Mouse (Mus musculus) G1E-ER4 (cell line): Measurements from ENCODE around the gene Otog. TPM values are rescaled to one million over a fixed set of nuclear protein-coding genes. Genes with fewer than 3 reads are reported as not detected.

Source experiments
- GATA1 ChIP-seq: IDR thresholded peaks from one replicate; pipeline ENCODE4 v1.8.0; 2012; ENCODE audit warnings: low read length, inconsistent platforms
- polyA plus RNA-seq: library from polyadenylated mRNA; stranded (reverse); fragments of >175 nt; gene quantifications from 2 replicates; pipeline ENCODE4 v1.2.3, GENCODE M21; 2012

The Otog gene
- polyA plus RNA-seq = not detected in 2 replicates

DNA sequence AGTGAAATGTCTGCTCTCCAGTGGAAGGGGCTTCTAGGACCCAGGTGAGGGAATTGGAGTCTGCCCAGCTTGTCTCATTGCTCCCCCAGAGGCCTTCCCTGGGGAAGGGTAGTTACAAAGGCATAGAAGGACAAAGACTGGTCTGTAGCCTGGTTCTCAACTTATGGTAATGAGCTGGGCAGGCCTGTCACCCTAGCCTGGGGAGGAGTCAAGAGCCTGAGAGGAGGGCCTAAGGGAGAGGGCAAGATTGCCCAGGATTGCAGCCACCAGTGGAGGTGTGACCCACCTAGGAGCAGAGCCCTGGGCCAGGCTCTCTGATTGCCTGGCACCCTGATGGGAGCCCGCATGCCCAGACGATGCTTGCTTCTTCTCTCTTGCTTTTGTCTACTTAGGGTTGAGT is at the start of gene Otog:
TSS of gene Otog (plus strand) at position 292 of the 400 bp plus-strand sequence.
- TF ChIP-seq GATA1 = no peak

DNA sequence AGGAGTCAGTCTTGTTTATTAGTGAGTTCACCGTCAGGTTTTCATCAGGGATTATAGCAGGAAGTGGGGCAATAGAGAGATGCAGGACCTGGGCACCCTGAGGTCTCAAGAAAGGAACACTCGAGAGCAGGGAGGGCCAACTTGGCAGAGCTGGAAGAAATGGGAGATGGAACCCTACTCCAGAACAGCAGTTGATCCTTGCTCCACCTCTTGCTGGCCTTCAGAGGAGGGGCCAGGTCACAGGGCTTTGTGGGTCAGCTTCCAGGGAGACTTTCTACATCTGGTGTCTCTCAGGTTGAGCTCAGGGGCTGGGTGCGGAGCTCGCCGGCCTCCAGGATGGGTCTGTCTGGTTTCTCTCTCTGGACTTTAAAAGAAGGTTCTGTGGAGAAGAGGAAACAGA is 45.4 kb upstream of the Otog start:
- no peak for TF ChIP-seq GATA1

DNA sequence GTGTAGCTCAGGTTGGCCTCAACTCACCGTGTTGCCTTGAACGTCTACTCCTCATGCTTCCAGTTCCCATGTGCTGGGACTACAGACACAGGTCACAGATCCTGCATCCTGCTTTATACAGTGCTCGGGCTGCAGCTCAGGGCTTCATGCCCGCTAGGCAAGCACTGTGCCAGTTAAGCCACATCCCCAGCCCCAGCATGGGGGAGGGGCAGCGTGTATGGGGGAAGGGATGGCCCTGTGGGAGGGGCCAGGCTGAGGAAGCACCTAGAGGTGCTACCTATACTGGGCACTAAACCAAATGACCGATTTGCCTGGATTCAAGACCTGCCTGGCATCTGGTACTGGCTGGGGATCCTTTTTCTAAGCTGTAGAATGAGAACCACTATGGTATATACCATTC is 40.8 kb upstream of the Otog start:
- TF ChIP-seq GATA1 = no peak

DNA sequence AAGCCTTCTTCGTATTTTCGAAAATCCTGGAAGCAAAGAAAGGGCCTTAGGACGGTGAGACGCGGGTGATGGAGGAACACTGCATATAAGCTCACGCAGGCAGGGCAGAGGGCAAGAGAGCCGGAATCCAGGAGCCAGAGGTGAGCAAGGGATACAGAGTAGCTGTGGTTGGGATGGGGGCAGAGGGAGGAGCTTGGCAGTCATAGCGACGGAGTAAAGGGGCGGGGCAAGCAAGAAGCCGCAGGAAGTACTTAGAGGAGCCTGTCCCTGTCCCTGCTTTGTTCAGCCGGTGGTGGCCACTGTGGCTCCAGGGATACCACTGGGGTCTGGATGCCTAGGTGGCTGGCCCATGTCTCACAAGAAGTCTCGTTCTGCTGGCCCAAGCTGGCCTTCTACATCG is 39.1 kb upstream of the Otog start:
- TF ChIP-seq GATA1 = no peak

DNA sequence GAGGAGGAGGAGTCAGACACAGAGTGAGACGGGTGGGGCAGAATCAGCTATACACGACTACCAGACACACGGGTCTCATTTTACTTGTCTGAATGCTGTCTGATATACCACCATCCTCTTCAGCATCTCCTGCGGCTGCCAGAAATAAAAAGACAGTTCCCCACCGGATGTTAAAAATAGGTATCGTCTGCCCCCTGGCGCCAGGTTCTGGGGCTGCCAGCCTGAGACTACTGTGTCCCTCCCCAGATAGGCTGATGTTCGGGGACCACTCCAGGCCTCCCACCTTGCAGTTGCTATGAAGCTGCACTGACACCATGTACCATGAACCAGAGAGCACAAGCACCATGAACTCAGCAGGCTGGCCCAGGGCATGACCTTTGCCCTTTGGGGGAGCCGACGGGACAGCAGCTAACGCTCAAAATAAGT is 36.7 kb upstream of the Otog start:
- TF ChIP-seq GATA1 = no peak

DNA sequence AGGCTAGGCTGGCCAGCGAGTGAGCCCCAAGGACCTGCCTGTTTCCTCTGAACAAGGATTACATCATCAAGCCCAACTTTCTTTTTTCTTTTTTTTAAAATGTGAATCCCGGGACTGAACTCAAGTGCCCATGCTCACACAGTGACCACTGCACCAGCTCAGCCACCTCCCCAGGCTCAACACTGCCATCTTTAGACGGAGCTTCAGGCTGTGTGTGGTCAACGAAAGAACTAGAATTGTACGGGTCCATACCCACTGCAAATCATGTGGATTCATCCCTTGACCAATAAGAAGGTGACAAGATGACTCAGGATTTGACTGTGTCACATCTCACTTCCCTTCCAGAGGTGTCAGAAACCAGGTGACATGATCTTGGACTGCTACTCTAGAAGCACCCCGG is 36.0 kb upstream of the Otog start:
- no peak for TF ChIP-seq GATA1

DNA sequence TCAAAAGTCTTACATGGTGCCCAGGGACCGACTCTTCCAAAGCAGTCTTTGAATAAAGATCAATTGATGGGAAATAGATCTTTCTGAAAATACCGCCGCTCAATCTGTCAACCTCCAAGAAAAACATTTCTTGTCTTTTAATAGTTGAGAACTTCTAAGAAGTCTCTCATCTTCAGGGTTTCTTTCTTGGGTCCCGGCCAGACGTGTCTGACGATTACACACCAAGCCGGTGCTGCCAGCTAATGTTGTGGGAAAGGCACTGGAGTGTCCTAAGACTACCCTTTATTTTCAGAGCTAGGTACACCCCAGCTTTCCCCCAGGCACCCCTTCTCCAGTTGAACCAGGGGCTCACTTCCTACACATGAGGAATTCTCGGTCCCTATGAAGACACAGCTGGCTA is 32.7 kb upstream of the Otog start:
- no peak for TF ChIP-seq GATA1

DNA sequence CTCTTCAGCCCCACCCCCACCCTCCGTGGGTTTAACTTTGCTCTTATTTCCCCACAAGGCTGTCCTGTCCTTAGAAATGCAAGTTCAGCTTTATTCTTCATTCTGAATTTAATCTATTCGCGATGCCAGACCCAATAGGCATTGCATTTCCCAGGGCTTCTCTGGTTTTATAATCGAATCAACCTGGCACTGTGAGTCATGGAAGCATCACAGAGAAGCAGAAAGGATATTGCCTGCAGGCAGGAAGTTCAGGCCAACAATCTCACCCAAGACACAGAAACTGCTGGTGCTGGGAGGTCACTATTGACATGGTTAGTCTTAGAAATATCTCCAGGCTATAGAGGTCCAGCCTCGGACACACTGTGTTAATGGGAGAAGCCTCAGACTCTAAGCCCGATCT is 30.5 kb upstream of the Otog start:
- no peak for TF ChIP-seq GATA1

DNA sequence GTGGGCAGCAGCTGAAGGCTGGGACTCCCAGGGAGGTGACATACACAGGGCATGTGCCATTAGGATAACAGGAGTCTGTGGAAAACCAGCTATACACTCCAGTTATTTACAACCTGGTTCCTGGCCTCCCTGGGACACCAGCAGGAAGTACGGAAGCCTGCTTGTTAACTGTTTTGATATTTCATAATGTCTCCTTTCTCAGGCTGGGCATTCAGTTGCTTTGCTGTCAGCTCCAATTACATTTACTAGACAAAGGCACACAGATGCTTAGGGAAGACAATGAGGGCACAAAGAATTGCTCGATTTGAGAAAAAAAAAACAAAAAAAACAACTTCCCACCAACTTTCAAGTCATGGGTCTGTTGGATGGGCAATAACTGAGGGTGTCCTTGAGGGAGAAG is 24.3 kb upstream of the Otog start:
- TF ChIP-seq GATA1 = no peak

DNA sequence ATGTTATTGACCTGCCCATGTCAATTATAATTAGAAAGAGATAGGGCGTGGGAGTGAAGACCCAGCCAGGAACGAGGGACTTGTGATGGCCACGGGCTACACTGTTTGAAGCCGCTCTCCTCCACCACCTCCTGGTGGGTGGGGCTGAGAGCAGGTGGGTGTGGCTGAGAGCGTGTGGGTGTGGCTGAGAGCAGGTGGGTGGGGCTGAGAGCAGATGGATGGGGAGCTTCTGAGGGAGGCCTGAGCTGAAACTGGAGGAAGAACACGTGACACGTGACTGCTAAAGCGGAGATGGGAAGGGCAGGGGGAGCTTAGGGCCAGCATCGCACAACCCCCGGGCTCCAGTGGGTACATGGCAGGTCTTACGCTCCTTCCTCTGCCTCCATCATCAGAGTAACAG is 22.4 kb upstream of the Otog start:
- TF ChIP-seq GATA1 = no peak

DNA sequence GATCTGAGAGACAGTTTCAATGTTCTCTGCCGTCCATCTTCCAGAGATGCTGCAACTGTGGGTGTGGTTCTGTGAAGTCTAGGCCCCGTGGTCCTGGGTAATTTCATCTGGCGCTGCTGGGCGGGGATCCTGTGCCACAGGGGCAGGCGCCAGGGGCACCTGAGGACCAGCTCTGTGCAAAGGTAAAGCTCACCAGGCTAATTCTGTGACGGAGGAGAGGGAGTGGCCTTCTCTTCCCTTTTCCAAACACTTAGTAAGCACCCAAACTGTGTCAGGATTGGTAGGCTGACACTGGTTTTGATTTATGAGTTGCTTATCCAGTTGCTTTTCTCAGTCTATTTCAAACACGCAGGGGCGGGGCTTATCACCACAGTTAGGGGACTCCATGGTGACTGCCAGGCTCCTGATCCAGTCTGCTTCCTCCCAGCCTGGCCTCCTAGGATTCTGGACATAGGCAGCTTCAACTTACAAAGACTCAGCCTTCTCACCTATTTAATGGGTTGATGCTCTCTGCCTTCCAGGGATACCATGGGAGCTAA is 20.1 kb upstream of the Otog start:
- no peak for TF ChIP-seq GATA1

DNA sequence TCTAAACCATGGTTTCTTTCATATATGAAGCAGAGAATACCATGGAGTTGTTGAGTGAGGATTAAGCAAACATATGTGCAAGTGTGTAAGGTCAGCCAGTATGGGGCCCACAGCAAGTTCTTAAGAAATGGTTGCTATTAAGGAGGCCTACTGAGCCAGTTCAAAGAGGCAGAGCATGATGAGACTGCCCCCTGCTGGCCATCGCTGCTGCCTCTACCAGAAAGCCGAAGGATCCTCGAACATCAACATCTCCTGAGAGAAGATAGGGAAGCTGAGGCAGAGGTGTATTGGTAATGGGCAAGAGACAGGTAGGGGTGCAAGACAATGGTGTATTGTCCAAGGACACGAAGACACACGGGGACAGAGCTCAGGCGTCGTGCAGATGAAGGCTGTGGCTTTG is 14.5 kb upstream of the Otog start:
- no peak for TF ChIP-seq GATA1

DNA sequence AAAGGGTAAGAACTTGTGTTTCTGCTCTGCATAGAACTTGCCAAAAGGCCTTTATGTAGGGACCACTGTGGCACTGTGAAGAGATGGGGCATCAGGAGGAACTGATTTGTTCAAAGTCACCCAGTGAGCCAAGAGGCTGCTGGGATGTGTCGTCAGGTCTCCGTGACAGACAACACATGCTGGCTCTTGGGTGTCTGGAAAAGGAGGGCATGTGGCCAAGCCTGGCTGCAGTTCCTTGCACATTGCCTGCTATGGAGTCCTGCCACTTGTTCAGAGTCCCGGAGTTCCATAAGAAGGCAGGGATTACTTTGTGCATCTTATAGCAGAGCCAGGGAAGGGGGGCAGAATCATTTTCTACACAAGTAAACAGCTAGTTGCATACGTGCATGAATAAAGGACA is 13.9 kb upstream of the Otog start:
- no peak for TF ChIP-seq GATA1

DNA sequence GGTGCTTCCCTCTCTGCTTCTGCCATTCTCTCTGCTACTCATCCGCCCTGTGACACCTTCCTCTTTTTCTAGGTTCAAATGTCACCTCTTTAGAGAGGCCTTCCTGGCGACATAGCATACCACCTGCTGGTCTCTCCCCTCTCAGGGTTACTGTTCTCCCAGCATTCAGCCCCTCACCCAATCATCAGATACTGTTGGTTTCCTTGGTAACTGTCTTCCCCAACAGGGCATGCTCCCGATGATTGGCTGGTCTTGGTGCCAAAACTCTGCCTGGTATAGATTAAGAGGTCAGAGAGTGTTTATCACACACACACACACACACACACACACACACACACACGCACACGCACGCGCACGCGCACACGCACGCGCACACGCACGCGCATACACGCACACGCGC is 4.8 kb upstream of the Otog start:
- no peak for TF ChIP-seq GATA1

DNA sequence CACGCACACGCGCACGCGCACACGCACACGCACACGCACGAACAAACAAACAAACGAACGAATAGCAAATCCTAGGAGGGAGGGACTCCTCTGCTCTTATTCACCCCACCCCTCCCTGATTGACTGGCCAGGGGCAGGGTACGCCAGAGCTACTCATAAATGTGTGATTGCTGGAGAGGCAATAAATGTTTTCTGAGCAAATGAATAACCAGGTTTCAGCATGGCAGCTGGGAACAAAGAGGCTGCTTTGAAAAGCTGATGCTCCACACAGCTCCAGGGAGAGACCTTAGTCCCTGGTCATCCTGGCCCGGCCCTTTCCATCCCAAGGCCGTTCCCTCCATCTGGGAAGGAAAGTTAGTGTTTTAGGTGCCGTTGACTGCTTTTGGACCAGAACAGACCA is 4.4 kb upstream of the Otog start:
- TF ChIP-seq GATA1 = no peak

DNA sequence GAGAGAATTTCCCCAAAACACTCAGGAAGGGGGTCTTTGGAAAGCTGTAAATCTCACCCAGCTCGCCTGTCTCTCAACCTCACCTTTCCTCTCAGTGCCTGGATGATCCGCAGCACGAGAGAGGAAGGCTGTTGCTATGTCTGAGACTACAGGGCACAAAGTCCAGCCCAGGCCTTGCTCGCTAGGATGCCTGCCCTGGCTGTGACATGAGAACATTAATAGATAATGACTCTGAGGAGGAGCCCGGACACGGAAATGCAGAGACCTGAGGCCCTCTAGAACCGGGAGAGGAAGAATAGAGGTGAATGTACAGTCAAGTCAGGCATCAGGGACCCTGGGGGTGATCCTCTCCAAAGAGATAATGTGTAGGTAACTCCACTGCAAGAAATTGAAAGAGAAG is 3.6 kb upstream of the Otog start:
- TF ChIP-seq GATA1 = no peak

DNA sequence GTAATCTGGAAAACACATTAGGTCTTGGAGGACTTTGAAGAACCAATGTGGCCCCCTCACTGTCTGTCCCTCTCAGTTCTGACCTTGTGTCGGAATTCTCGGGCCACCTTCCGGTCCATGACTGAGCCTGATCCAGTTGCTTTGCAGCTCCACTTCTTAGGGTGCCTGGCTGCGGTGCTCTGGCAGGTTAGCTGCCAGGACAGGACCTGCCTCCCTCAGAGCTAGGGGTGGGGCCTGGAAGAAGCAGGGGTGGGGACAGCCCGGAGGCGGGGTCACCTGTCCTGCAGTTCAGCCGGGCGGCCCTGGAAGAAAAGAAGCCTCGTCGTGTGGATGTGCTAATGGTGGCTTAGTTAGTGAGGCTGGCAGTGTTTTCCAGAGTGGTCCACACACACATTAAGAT is 2.4 kb upstream of the Otog start, which contains the start of gene Ush1c:
TSS of gene Ush1c (minus strand) at position 158 of the 400 bp plus-strand sequence.
- TF ChIP-seq GATA1 = no peak

DNA sequence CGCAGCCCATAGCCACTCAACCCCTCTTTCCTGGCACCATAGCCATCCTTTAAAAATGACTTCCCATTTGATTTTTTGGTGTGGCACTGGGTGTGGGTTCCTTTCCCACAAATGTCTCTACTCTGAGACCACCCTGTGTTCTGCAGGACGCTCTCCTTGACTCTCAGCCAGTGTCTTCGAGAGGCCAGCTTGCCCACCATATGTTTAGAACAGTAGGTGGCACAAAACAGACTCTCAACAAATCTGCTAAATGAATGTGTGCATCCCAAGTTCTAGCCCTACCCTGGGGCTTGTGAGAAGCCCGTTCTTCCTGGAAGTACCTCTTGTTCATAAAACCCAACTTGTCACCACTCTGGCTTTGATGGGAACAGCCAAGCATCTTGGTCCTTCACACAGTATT is 696 bp upstream of the Otog start:
- no peak for TF ChIP-seq GATA1
